8 mouse cellular contexts compared by ENCODE assay signal in genomic region chr6:30982372-30982980, GRCm38 (mm10). TPM values are rescaled to one million over a fixed set of nuclear protein-coding genes. Genes with fewer than 3 reads are reported as not detected.
DNase-seq lines count a peak whose midpoint lies in the region; ATAC-seq and TF ChIP-seq lines count a peak whose summit lies in the region.

No protein-coding gene starts in this region.

- DNase-seq in left cerebral cortex, adult 2 months (ENCODE audit: extremely low spot score in 1 of 2, low spot score in 2 of 2): no peak
- DNase-seq in left cerebral cortex, postnatal 36 days (ENCODE audit: low spot score in 2 of 2): no peak
- peak; percentile 53 for DNase-seq in brain, adult 2 months (ENCODE audit: low read depth, low spot score)
- no peak for DNase-seq in hindbrain, embryonic 10.5 days (ENCODE audit: low spot score)
- no peak for DNase-seq in ovary, postnatal 14 days (ENCODE audit: low spot score)
- no peak for DNase-seq in adrenal gland, postnatal 4 days (ENCODE audit: low spot score in 2 of 2)
- no peak for DNase-seq in layer of hippocampus, postnatal 25 days (ENCODE audit: extremely low spot score in 1 of 2, low spot score in 1 of 2)

- no peaks in the 10 kb centered on the region for H3K36me3 ChIP-seq in hindbrain, embryonic 10.5 days
- H3K36me3 ChIP-seq in midbrain, embryonic 15.5 days (replicated peaks): no peaks in the 10 kb centered on the region

- peak overlapping the region; percentile 42 for H3K4me3 ChIP-seq in left cerebral cortex, adult 2 months
- 0 out of 2 replicates have a peak overlapping the region, but pooled peaks have one; percentile 23 for H3K4me3 ChIP-seq in hindbrain, embryonic 10.5 days
- H3K4me3 ChIP-seq in midbrain, embryonic 15.5 days: peak overlapping the region; percentile 32

- H3K27ac ChIP-seq in left cerebral cortex, adult 2 months: peak overlapping the region; percentile 74
- H3K27ac ChIP-seq in hindbrain, embryonic 10.5 days: peak overlapping the region; percentile 56; the same call in 1 of the 2 replicates
- no peak overlapping the region for H3K27ac ChIP-seq in midbrain, embryonic 15.5 days

- peak; percentile 61 for TF ChIP-seq CTCF in left cerebral cortex, adult 2 months (IDR thresholded peaks at IDR 0.05)

- H3K27me3 ChIP-seq in hindbrain, embryonic 10.5 days (ENCODE audit: insufficient read depth, poor library complexity, severe bottlenecking): no peaks in the 10 kb centered on the region
- H3K27me3 ChIP-seq in midbrain, embryonic 15.5 days (replicated peaks): no peaks in the 10 kb centered on the region

- no peak for ATAC-seq in midbrain, embryonic 15.5 days (replicated peaks)

- intact Hi-C loops in left cerebral cortex, adult 2 months (cut with DNase I): loop anchor here (1.0 to 5.0 kb wide), 2 partner anchors 445 to 579 kb away; no protein-coding TSS in a partner anchor
- intact Hi-C loops in left cerebral cortex, postnatal 36 days (cut with DNase I): loop anchor here (2.0 kb wide), 1 partner anchor 580 kb away; no protein-coding TSS in a partner anchor

- WGBS in hindbrain, embryonic 10.5 days: 31% methylated on average over 13 of the region's 13 CpGs
- WGBS in midbrain, embryonic 15.5 days: 16% methylated on average over 13 of the region's 13 CpGs

- no peaks in the 10 kb centered on the region for H3K9me3 ChIP-seq in hindbrain, embryonic 10.5 days
- H3K9me3 ChIP-seq in midbrain, embryonic 15.5 days: no peaks in the 10 kb centered on the region

- H3K4me2 ChIP-seq in midbrain, embryonic 15.5 days: peak overlapping the region; percentile 51

- peak overlapping the region; percentile 40; the same call in 1 of the 2 replicates for H3K9ac ChIP-seq in midbrain, embryonic 15.5 days

- peaks cover 11% of the 10 kb centered on the region; the same call in 1 of the 2 replicates for H3K4me1 ChIP-seq in hindbrain, embryonic 10.5 days (replicated peaks)
- H3K4me1 ChIP-seq in midbrain, embryonic 15.5 days: no peaks in the 10 kb centered on the region

RNA-seq across cellular contexts. Expression of gene Klf14, which starts 23.6 kb away (rescaled TPM):
- under 1 TPM; 0.54 to 0.68 TPM for total RNA-seq in left cerebral cortex, adult 2 months (2021)
- under 1 TPM; 0.59 to 0.66 TPM for total RNA-seq in left cerebral cortex, postnatal 36 days (2021)
- polyA plus RNA-seq in hindbrain, embryonic 10.5 days (2016; fragmentation: Nextera tagmentation; extraction: Ambion mirVana): 0.48 and 0.75 TPM in 2 replicates
- polyA plus RNA-seq in midbrain, embryonic 15.5 days (2015; fragmentation: Nextera tagmentation; extraction: Ambion mirVana): 0.09 and 0.12 TPM in 2 replicates
- total RNA-seq in adrenal gland, postnatal 4 days (2021): 1 to 10 TPM; 1.9 TPM
- under 1 TPM in 1 of 2 experiments, not detected in 1; 0.42 TPM for total RNA-seq in layer of hippocampus, postnatal 25 days (2021)
